Mouse (Mus musculus) thymus, postnatal 4 days (tissue): ENCODE data around the gene Megf11.

Source experiments
- DNase-seq: peaks from one replicate; pipeline ENCODE4 v3.0.0; 2021

Megf11 gene

DNA sequence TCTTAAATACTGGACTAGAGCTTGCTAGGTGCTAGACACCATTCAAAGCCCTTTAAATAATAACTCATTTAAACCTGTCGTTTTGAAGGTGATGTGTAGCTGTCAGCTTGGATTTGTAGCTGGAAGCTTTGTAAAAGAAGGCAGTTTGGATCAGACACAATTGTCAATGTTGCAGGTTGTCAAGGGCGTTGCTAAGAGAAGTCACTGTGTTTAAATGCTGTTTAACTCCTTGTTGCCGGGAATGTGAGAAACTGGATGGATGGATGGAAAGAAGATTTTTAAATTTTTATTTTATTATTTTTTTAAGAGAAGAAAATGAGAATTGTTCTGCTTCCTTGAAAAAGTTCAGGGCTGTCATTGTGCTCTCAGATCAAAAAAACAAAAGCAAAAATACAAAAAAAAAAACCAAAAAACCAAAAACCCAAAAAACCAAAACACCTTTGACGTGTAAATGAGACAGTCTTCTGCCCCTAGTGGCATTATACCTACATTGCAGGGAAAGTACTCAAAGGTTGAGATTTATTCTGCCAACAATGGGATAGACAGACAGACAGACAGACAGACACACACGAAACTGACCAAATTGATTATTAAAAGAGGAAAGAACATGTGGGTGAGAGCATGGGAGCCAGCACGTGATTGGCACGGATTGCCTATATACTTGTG is 227.7 kb downstream of the Megf11 start:
- DNase-seq, result no peak

DNA sequence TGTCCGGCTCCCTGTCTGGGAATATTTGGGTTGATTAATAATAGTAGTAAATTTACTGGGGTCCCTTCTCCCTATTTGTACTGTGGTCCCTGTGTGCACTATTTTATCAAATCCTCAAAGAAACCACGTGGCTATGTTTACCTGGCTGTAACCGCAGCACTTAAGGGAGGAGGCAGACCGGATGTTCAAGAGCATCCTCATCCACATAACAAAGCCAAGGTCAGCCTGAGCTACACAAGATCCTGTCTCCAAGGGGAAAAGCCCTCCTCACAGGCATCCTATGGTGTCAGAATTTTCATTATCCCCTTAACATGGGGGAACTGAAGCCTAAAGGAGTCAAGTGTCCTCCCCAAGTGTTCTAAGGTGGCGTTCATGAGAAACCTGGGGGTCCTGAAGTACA is 232.0 kb downstream of the Megf11 start:
- no peak for DNase-seq

DNA sequence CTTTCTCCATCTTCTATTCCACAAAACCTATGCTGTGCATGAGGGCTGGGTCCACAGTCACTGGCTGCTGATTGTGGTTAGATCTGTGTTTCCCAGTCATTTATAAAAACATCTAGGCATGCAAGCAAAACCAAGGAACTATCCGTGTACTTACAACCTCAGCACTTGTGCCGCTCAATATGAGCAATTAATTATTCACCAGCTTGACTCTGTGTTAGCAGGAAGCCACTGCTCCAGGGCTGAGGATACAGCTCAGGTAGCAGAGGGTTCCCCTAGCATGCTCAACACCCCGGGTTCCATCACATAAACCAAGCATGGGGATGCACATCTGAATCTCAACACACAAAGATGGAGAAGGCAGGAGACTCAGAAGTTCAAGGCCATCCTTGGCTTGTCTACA is 233.0 kb downstream of the Megf11 start:
- no peak for DNase-seq

- DNase-seq, result no peak
These were observed 234.0 kb downstream of the Megf11 start for GRCm38 (mm10) chr9:64619440-64619839.

DNA sequence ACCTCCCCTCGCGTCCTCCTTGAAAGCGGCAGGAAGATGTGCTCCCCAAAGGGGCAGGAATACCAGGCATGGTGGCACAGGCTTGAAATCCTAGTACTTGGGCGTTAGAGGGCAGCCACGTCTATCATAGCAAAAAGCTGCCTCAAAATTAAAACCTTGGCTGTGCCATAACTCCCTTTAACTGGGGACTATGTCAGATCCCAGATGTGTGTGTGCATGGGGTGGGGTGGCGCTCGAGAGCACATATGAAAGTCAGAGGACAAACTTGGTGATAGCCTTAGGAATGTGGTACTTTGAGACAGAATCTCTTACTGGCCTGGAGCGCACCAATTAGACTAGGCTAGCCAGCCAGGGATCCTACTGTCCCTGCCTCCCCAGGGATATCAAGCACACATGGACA is 235.2 kb downstream of the Megf11 start:
- no peak for DNase-seq

DNA sequence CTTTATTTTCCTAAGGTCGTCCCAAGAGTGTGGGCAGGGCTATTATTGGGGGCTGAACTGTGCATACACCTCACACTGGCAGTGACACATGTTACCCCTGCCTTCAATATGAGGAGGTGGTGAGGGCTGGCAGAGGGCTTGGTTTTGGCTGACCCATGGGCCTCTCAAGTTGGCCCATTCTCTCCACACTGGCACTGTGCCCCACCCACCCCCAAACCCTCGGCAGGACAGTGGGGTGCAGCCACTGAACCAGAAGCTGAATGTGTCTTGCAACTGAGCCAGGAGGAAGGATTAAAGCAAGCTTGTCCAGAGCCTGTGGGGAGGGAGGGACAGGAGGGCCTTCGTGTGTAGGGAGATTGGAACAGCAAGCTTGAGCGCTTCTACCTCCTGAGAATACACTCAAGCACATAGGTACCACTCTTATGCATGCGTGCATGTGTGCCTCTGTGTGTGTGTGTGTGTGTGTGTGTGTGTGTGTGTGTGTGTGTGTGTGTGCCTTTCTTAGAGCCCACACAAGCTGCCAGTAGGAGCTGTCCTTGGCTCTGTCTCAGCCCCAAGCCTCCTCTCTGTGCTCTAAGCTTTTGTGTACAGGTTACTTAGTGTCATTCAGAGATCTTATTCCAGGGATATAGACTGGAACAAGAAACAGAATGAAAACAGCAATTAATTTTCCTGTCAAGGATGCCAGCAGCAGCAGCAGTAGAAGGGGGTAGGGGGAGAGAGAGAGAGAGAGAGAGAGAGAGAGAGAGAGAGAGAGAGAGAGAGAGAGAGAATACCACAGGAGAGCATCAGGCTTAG is 236.3 kb downstream of the Megf11 start:
- DNase-seq, result no peak

- DNase-seq, result no peak
These were observed 237.9 kb downstream of the Megf11 start for GRCm38 (mm10) chr9:64623361-64623760.

GRCm38 (mm10) chr9:64624536-64624935 is 239.1 kb downstream of the Megf11 start:
- peak; percentile 65 for DNase-seq

DNA sequence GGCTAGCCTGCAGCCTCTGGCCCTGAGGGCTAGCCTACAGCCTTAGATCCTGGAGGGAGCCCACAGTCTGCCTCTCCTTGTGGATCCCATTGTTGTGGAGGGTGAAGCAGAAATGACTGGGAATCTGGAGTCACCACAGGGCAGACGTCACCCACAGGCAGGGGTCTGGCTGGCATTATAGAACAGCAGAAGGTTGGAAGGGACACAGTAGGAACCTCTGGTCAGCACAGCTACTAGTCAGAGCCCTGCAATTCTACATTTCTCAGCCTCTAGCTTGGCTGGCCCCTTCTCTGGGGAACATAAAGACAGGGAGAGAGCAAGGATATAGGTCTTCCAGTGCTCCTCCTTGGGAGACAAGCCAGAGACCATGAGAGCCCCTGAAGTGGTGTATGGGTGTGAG is 244.4 kb downstream of the Megf11 start:
- no peak for DNase-seq

- DNase-seq, result no peak
These were observed 247.7 kb downstream of the Megf11 start for GRCm38 (mm10) chr9:64633169-64633568.

- DNase-seq, result no peak
These were observed 250.7 kb downstream of the Megf11 start for GRCm38 (mm10) chr9:64636111-64636510.

- DNase-seq, result no peak
These were observed 251.5 kb downstream of the Megf11 start for GRCm38 (mm10) chr9:64636961-64637360.

DNA sequence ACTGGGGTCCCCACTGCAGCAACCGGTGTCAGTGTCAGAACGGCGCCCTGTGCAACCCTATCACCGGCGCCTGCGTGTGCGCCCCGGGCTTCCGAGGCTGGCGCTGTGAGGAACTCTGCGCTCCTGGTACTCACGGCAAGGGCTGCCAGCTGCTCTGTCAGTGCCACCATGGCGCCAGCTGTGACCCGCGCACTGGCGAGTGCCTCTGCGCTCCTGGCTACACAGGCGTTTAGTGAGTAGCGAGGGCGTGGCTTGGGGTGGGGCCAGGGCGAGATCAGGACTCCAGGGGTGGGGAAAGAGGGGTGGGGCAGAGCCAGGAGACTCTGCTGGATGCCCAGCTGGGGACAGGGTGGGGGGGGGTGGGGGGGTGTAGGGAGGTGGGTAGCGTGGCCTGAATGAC is 252.8 kb downstream of the Megf11 start:
- peak; percentile 25 for DNase-seq

DNA sequence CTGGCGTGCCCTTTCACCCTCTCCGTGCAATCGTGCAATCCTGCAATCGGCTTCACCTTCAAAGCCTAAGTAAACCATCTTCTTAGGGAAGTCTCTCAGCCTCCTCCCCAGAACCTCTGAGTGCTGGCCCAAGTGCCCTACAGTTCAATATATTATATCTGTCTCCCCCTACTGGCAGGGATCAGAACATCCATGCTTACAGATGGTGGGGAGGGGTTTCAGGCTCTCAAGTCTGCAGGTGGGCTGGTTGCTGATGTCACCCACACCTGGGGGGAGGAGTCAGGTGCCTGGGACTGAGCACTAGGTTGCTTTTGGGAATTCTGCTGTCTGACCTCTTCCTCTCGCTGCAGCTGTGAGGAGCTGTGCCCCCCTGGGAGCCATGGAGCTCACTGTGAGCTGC is 254.2 kb downstream of the Megf11 start:
- peak; percentile 39 for DNase-seq

GRCm38 (mm10) chr9:64644129-64644528 is 258.7 kb downstream of the Megf11 start:
- no peak for DNase-seq

DNA sequence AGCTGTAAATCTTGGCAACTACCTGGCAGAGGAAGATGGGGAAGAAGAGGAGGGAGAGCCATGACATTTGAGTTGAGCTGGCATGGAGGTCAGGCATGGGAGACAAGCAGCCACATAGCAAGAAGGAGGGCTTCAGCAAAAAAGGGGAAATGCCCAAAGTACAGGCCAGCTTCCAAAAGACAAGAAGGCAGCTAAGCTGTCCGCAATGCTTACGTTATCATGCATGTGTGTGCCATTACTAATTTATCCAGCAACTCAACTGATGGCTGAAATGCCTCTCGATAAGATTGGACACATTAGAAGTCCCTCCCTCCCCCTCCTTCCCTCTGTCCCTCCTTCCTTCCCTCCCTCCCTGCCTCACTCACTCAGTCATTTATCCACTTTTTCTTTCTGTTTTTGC is 260.0 kb downstream of the Megf11 start:
- no peak for DNase-seq

GRCm38 (mm10) chr9:64649393-64649792 is 264.0 kb downstream of the Megf11 start:
- no peak for DNase-seq

DNA sequence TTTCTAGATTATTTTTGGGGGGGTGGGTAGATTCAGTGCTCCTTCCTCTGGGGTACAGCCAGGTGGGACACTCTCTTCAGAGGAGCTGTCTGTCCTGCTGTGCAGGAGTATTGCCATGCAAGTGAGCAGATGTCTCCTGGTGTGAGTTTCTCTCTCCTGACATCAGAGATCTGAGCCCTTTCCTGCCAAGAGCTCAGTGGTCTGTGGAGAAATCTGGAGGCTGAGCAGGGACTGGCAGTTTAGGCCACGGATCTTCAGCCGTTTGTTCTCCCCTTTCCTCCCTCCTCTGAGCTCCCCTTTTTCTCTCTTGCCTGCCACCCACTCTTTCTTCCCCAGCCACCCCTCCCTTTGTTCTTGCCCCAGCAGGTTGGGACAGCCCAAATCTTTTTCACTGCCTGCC is 264.5 kb downstream of the Megf11 start:
- DNase-seq, result no peak

GRCm38 (mm10) chr9:64651181-64651580 is 265.8 kb downstream of the Megf11 start:
- no peak for DNase-seq

DNA sequence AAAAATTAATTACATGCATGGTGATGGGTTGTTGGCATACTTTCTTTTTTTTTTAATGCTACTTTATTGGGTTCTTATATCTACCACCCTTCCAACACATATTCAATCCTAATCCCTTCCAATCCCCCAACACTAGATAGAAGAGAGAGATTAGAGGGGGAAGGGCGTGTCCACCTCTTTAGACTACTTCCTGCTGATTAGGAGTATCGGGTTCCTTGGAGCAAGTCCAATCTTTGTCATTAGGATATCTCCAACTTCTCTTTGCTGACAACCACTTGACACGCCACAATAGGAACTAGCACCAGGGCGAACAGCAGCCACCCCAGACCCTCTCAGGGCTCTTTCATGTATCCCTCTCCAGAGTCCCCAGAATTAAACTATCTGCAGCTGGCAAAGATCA is 266.3 kb downstream of the Megf11 start:
- DNase-seq, result no peak

GRCm38 (mm10) chr9:64652138-64652537 is 266.7 kb downstream of the Megf11 start:
- DNase-seq, result no peak

DNA sequence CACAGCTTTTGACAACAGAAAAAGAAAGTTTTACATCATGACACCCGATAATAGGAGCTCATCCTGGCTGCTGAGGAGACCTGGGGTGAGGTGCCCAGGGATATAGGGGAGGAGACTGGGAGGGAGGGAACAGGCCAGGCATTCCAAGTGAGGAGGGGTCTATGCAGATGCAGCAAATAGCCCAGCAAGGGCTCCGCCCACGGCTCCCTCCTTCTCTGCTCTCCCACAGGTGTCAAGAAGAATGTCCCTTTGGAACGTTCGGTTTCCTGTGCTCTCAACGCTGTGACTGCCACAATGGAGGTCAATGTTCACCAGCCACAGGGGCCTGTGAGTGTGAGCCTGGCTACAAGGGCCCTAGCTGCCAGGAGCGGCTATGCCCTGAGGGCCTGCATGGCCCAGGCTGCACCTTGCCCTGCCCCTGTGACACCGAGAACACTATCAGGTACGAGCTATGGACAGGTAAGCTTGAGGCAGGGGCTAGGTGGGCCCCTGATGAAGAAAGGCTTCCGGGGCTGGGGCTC is 267.5 kb downstream of the Megf11 start:
- no peak for DNase-seq

- no peak for DNase-seq
These were observed 269.3 kb downstream of the Megf11 start for GRCm38 (mm10) chr9:64654723-64655122.

- DNase-seq, result no peak
These were observed 271.2 kb downstream of the Megf11 start for GRCm38 (mm10) chr9:64656613-64657012.
